Comparison of ENCODE assay signal across 8 mouse cellular contexts in genomic region chr2:30471051-30471450, GRCm38 (mm10). TPM values are rescaled to one million over a fixed set of nuclear protein-coding genes. Genes with fewer than 3 reads are reported as not detected.
DNase-seq lines count a peak whose midpoint lies in the region; ATAC-seq and TF ChIP-seq lines count a peak whose summit lies in the region.

No protein-coding gene starts in this region.

- peak overlapping the region; percentile 98 for H3K4me3 ChIP-seq in embryonic facial prominence, embryonic 14.5 days (ENCODE audit: low read depth, low read length)
- H3K4me3 ChIP-seq in hindbrain, postnatal 0 days (ENCODE audit: low read length), result peak overlapping the region; percentile 80
- peak overlapping the region; percentile 90 for H3K4me3 ChIP-seq in neural tube, embryonic 13.5 days

- H3K27me3 ChIP-seq in embryonic facial prominence, embryonic 14.5 days (replicated peaks; ENCODE audit: control insufficient read depth, insufficient read depth, low read length), result no peaks in the 10 kb centered on the region
- no peaks in the 10 kb centered on the region for H3K27me3 ChIP-seq in hindbrain, postnatal 0 days (ENCODE audit: insufficient read depth, low read length)
- peaks cover 14% of the 10 kb centered on the region for H3K27me3 ChIP-seq in neural tube, embryonic 13.5 days

- ATAC-seq in embryonic facial prominence, embryonic 14.5 days (ENCODE audit: low read depth), result no peak
- ATAC-seq in hindbrain, postnatal 0 days, result no peak
- ATAC-seq in neural tube, embryonic 13.5 days (ENCODE audit: low read depth), result no peak
- no peak for ATAC-seq in CD4-positive, CD25-positive, alpha-beta regulatory T cell, adult 4 months

- H3K4me2 ChIP-seq in embryonic facial prominence, embryonic 14.5 days (ENCODE audit: low read depth, low read length), result peak overlapping the region; percentile 82
- peak overlapping the region; percentile 77 for H3K4me2 ChIP-seq in hindbrain, postnatal 0 days (ENCODE audit: low read depth, low read length)
- peak overlapping the region; percentile 97 for H3K4me2 ChIP-seq in neural tube, embryonic 13.5 days

- peaks cover 24% of the 10 kb centered on the region for H3K4me1 ChIP-seq in embryonic facial prominence, embryonic 14.5 days (ENCODE audit: control insufficient read depth, insufficient read depth, low read length)
- H3K4me1 ChIP-seq in hindbrain, postnatal 0 days (ENCODE audit: insufficient read depth, low read length), result peaks cover 17% of the 10 kb centered on the region
- peaks cover 57% of the 10 kb centered on the region for H3K4me1 ChIP-seq in neural tube, embryonic 13.5 days (replicated peaks)

- WGBS in embryonic facial prominence, embryonic 14.5 days, result 7% methylated on average over 8 of the region's 8 CpGs
- WGBS in hindbrain, postnatal 0 days, result 12% methylated on average over 8 of the region's 8 CpGs
- 11% methylated on average over 8 of the region's 8 CpGs for WGBS in neural tube, embryonic 13.5 days

- no peaks in the 10 kb centered on the region for H3K36me3 ChIP-seq in embryonic facial prominence, embryonic 14.5 days (ENCODE audit: control insufficient read depth, insufficient read depth, low read length)
- no peaks in the 10 kb centered on the region for H3K36me3 ChIP-seq in hindbrain, postnatal 0 days (ENCODE audit: insufficient read depth, low read length)
- H3K36me3 ChIP-seq in neural tube, embryonic 13.5 days, result no peaks in the 10 kb centered on the region

- no peaks in the 10 kb centered on the region for H3K9me3 ChIP-seq in embryonic facial prominence, embryonic 14.5 days (ENCODE audit: control insufficient read depth, low read length)
- no peaks in the 10 kb centered on the region for H3K9me3 ChIP-seq in hindbrain, postnatal 0 days (ENCODE audit: low read length)
- no peaks in the 10 kb centered on the region for H3K9me3 ChIP-seq in neural tube, embryonic 13.5 days

- TF ChIP-seq CTCF in hindbrain, postnatal 0 days (IDR thresholded peaks at IDR 0.05; ENCODE audit: low read depth), result no peak

- H3K9ac ChIP-seq in embryonic facial prominence, embryonic 14.5 days (ENCODE audit: low read depth, low read length), result peak overlapping the region; percentile 64
- H3K9ac ChIP-seq in hindbrain, postnatal 0 days (replicated peaks; ENCODE audit: low read length), result no peak overlapping the region
- peak overlapping the region; percentile 98 for H3K9ac ChIP-seq in neural tube, embryonic 13.5 days

- DNase-seq in lung, postnatal 10 days, result peak; percentile 43
- DNase-seq in lung, postnatal 25 days (ENCODE audit: low spot score), result no peak
- peak; percentile 33 for DNase-seq in embryonic facial prominence, embryonic 14.5 days (ENCODE audit: low spot score)
- DNase-seq in hindbrain, postnatal 0 days (ENCODE audit: low spot score), result no peak
- no peak for DNase-seq in layer of hippocampus, adult 11-12 months (ENCODE audit: low spot score)
- no peak for DNase-seq in testis, postnatal 10 days (ENCODE audit: low spot score)

- H3K27ac ChIP-seq in embryonic facial prominence, embryonic 14.5 days (replicated peaks; ENCODE audit: low read depth, low read length), result peak overlapping the region; percentile 98
- peak overlapping the region; percentile 66 for H3K27ac ChIP-seq in hindbrain, postnatal 0 days
- H3K27ac ChIP-seq in neural tube, embryonic 13.5 days (replicated peaks), result peak overlapping the region; percentile 93

RNA-seq across cellular contexts. Expression of gene Ier5l, which starts 3.0 kb away (rescaled TPM):
- polyA plus RNA-seq in embryonic facial prominence, embryonic 14.5 days (2014; fragmentation: Nextera tagmentation; extraction: Ambion mirVana), result 3.4 TPM in 2 replicates
- 26.5 and 30.2 TPM in 2 replicates for total RNA-seq in hindbrain, postnatal 0 days (2014; rRNA removed)
- 2.4 and 2.8 TPM in 2 replicates for polyA plus RNA-seq in hindbrain, postnatal 0 days (2015; fragmentation: Nextera tagmentation; extraction: Ambion mirVana)
- 2.1 and 3.1 TPM in 2 replicates for polyA plus RNA-seq in neural tube, embryonic 13.5 days (2015; fragmentation: Nextera tagmentation; extraction: Ambion mirVana)
- under 1 TPM in 1 of 2 experiments, not detected in 1; 0.20 TPM for polyA plus RNA-seq in CD4-positive, CD25-positive, alpha-beta regulatory T cell, adult 4 months (2017; shearing (Covaris generic))

RNA-seq across cellular contexts. Expression of gene Ptpa, which starts 55.2 kb away (rescaled TPM):
- polyA plus RNA-seq in embryonic facial prominence, embryonic 14.5 days (2014; fragmentation: Nextera tagmentation; extraction: Ambion mirVana), result 70.2 and 77.1 TPM in 2 replicates
- 140 and 156 TPM in 2 replicates for total RNA-seq in hindbrain, postnatal 0 days (2014; rRNA removed)
- polyA plus RNA-seq in hindbrain, postnatal 0 days (2015; fragmentation: Nextera tagmentation; extraction: Ambion mirVana), result 133 and 138 TPM in 2 replicates
- 124 and 126 TPM in 2 replicates for polyA plus RNA-seq in neural tube, embryonic 13.5 days (2015; fragmentation: Nextera tagmentation; extraction: Ambion mirVana)
- polyA plus RNA-seq in CD4-positive, CD25-positive, alpha-beta regulatory T cell, adult 4 months (2017; shearing (Covaris generic)), result 10 to 100 TPM; 37.8 to 86.7 TPM

RNA-seq across cellular contexts. Expression of gene Crat, which starts 55.4 kb away (rescaled TPM):
- 43.5 and 46.9 TPM in 2 replicates for polyA plus RNA-seq in embryonic facial prominence, embryonic 14.5 days (2014; fragmentation: Nextera tagmentation; extraction: Ambion mirVana)
- 49.3 and 51.5 TPM in 2 replicates for total RNA-seq in hindbrain, postnatal 0 days (2014; rRNA removed)
- 26.0 and 27.6 TPM in 2 replicates for polyA plus RNA-seq in hindbrain, postnatal 0 days (2015; fragmentation: Nextera tagmentation; extraction: Ambion mirVana)
- 22.2 and 23.0 TPM in 2 replicates for polyA plus RNA-seq in neural tube, embryonic 13.5 days (2015; fragmentation: Nextera tagmentation; extraction: Ambion mirVana)
- polyA plus RNA-seq in CD4-positive, CD25-positive, alpha-beta regulatory T cell, adult 4 months (2017; shearing (Covaris generic)), result 1 to 10 TPM; 1.1 to 2.2 TPM

Comparison
In these comparisons a context has a peak if more than half of its experiments do, and no peak if none do; other contexts are left out.
1. DNase-seq: peak in lung, postnatal 10 days (single experiment) and embryonic facial prominence, embryonic 14.5 days (single experiment); none in lung, postnatal 25 days (single experiment), hindbrain, postnatal 0 days (single experiment), layer of hippocampus, adult 11-12 months (single experiment) and testis, postnatal 10 days (single experiment).
2. Peak in every context shown above with its lines, with median percentiles within 50 percentile points of each other: H3K27ac ChIP-seq, H3K4me2 ChIP-seq and H3K4me3 ChIP-seq.